ENCODE assay signal across 16 mouse cellular contexts in the genomic region with DNA sequence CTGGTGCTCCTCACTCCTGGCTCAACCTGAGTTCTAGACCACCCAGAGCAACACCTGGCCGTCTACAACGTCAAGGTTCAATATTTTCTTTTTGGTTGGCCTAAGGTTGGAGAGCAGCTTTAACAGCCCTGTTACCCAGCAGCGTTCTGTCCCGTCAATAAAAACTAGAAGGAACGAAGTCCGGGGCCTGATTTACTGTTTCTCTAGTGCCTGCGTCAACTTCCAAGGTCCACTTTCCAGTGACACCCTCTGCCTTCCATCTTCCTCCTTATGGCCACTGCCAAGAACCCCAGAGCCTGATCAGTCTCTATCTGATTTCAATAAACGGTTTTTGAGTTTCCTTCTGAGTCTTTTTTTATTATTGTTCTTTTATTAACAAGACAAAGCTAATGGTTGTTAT.
"Had no signal": no experiment of that assay in that cellular context is flagged by ENCODE, and none has a peak within 500 bp of the region (broad histone marks: within the 10 kb centered on the region; RNA-seq: fewer than 3 reads in every experiment).

No protein-coding gene starts in this region.

- DNase-seq: kidney, adult 18-20 months; layer of hippocampus, adult 9-11 months; liver, embryonic 13.5 days; lung, adult 2 months; lung, postnatal 14 days; lung, postnatal 4 days; midbrain, embryonic 14.5 days; thymus, adult 2 months; thymus, postnatal 14 days; thymus, postnatal 4 days had no signal

- H3K4me2 ChIP-seq: limb, embryonic 13.5 days; liver, embryonic 13.5 days; midbrain, embryonic 11.5 days had no signal

- H3K9ac ChIP-seq: limb, embryonic 13.5 days; liver, embryonic 13.5 days had no signal

- H3K27ac ChIP-seq: kidney, postnatal 0 days; layer of hippocampus, adult 2 months; limb, embryonic 10.5 days; limb, embryonic 13.5 days; stomach, postnatal 0 days had no signal

- H3K4me3 ChIP-seq: layer of hippocampus, adult 2 months; limb, embryonic 10.5 days; limb, embryonic 13.5 days; liver, embryonic 13.5 days had no signal

- H3K27me3 ChIP-seq: limb, embryonic 13.5 days; liver, embryonic 13.5 days had no signal

- H3K9me3 ChIP-seq: limb, embryonic 10.5 days; limb, embryonic 13.5 days; liver, embryonic 13.5 days had no signal

- H3K4me1 ChIP-seq: limb, embryonic 13.5 days had no signal

- H3K36me3 ChIP-seq: limb, embryonic 10.5 days; limb, embryonic 13.5 days; liver, embryonic 13.5 days had no signal
